Mouse (Mus musculus): ENCODE data around the gene Pds5a. TPM values are rescaled to one million over a fixed set of nuclear protein-coding genes. Genes with fewer than 3 reads are reported as not detected.
"Not testable (repeated sequence)": the region's sequence is repeated elsewhere in the genome, so short reads cannot be mapped to it uniquely, and the experiment has no call there.

Pds5a gene
- total RNA-seq (2021), result 10 to 100 TPM; 79.5 to 84.3 TPM
- long read RNA-seq, experiment 1, full-length matches to known transcripts, result 6 of 24 reads
- long read RNA-seq, experiment 1, partial matches to known transcripts, result 4 of 24 reads
- long read RNA-seq, experiment 1, other reads (novel, unspliced or antisense), result 14 of 24 reads
- long read RNA-seq, experiment 2, full-length matches to known transcripts, result 9 of 28 reads
- long read RNA-seq, experiment 2, partial matches to known transcripts, result 3 of 28 reads
- long read RNA-seq, experiment 2, other reads (novel, unspliced or antisense), result 16 of 28 reads

DNA sequence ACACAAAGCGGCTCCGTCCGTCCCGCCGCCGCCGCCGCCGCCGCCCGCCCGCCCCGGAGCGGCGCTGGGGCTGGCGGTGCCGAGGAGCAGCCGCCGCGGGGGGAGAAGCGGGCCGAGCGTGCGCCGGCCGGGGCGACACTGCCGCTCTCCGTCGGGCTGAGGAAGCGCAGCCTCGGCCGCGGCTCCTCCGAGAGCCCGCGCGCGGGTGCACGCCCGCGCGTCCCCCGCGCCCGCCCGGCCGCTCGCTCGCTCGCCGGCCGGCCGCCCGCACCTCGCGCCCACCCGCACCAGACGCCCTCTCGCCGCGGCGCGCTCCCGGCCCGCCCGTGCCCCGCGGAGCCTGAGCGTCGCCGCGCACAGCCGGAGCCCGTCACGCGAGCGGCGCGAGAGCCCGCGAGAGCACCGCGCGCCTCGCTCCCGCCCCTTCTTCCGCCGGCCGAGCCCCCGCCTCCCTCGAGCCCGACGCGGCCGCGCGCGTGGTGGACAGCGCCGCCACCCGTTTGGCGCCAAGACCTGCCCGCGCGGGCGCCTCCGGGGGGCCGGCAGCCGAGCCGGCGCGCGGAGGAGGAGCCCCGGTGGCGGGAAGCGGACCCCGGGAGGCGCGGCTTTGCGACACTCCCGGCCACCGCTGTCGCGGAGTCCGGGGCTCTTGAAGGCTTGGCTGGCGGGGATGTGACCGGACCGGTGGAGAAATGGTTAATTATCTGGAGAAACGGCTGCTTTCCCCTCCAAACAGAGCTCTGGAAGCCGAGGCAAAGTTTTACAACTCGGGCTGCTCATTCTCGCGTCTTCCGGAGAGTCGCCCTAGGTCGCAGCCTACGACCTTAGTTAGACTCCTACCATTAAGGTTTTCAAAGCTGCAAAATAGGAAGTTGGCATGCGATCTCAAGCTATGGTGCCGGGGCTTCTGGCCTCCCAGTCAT lies at the start of gene Pds5a:
Gene Pds5a, minus strand, starts transcription at position 438 of the 923 bp plus-strand sequence.
- peak; percentile 51 for TF ChIP-seq CTCF (conservative IDR thresholded peaks at IDR 0.05)
- DNase-seq (ENCODE audit: low spot score in 2 of 2), result peak; percentile 73 to 81
- Histone ChIP-seq H3K4me3 (peak within 1 kb of the TSS; percentile 61), H3K27ac (peak within 1 kb of the TSS; percentile 94)

DNA sequence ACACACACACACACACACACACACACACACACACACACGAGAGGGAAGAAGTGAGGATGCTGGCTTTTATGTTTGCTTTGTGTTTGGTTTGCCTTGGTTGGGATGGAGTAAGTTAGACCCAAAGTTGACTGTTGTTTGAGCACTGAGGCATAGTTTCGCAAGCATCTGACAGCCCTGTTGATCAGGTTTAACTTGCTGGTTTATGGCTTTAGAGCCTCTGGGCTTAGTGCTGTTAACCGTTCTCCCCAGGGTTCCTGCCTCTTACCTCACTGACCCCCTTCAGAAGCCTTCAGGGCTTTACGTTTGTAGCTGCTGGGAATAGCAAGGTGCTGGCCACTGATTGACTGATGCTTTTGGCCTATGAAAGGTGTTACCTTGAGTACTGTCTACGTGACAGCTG lies 48.8 kb upstream of the Pds5a start:
- TF ChIP-seq CTCF (conservative IDR thresholded peaks at IDR 0.05), result no peak
- H3K27ac ChIP-seq, result no peak overlapping the region
- DNase-seq (ENCODE audit: low spot score in 2 of 2), result no peak
- H3K4me3 ChIP-seq, result no peak overlapping the region

- DNase-seq (ENCODE audit: low spot score in 2 of 2), result no peak
- TF ChIP-seq CTCF (conservative IDR thresholded peaks at IDR 0.05), result no peak
- Histone ChIP-seq H3K4me3 (no peak overlapping the region), H3K27ac (no peak overlapping the region)
Measured at GRCm38 (mm10) chr5:65739366-65739765, 41.3 kb upstream of the Pds5a start.

DNA sequence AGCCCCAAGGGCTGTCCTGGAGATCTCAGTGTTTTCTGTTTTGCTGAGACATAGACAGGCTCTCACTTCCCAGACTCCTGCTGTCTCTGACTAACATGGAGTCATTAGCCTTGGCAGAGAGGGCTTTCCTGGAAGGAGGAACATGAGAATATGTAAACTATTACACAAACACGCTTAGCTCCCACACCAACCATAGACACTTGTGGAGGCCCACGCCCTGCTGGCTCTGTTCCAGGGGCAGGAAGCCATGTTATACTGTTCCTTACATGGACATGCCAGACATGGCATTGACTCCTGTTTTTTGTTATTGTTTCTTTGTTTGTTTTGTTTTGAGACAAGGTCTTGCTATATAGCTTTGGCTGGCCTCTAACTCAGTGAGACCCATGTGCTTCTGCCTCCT lies 37.5 kb upstream of the Pds5a start:
- H3K27ac ChIP-seq, result no peak overlapping the region
- H3K4me3 ChIP-seq, result no peak overlapping the region
- TF ChIP-seq CTCF (conservative IDR thresholded peaks at IDR 0.05), result no peak
- no peak for DNase-seq (ENCODE audit: low spot score in 2 of 2)

DNA sequence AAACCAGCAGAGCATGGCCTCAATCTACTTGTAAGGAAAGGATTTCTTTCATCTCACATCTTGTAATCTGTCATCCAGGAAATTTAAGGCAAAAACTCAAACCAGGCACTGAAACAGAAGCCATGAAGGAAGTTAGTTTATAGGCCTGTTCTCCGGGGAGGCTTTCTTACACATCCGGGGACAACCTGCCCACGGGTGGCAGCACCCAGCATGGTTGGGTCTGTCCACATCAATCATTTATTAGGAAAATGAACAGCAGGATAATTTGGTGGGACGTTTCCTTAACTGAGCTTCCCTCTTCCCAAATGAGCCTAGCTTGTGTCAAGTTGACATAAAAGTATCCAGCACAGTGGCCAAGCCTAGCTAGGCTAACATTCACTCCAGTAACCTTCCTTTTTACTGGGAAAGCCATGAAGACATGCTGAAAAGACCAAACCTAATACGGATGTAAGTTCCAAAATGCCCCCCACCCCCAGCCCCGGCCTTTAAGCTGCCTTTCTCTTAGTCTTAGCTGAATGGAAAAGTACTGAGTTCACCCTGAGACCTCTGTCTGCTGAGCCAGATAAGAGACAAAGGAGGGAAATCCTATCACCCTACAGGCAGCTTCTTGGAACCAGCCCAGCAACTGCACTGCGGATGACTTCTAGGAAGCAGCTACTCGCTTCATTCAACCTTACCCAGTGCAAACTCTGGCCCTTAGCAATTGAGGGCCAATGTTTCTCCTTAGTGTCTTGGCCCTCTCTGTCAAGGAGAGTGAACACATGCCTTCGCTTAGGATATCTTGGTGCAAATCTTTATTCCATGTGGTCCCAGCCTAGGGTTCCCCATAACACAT lies 33.3 kb upstream of the Pds5a start:
- H3K4me3 ChIP-seq, result no peak overlapping the region
- DNase-seq (ENCODE audit: low spot score in 2 of 2), result no peak
- no peak for TF ChIP-seq CTCF (conservative IDR thresholded peaks at IDR 0.05)
- H3K27ac ChIP-seq, result no peak overlapping the region

GRCm38 (mm10) chr5:65724311-65725054 lies 26.4 kb upstream of the Pds5a start:
- H3K4me3 ChIP-seq, result peak overlapping the region; percentile 55
- TF ChIP-seq CTCF (conservative IDR thresholded peaks at IDR 0.05), result peak; percentile 66
- H3K27ac ChIP-seq, result peak overlapping the region; percentile 72; the same call in 1 of the 2 replicates
- DNase-seq (ENCODE audit: low spot score in 2 of 2), result peak; percentile 15 to 25

- Histone ChIP-seq H3K4me3 (no peak overlapping the region), H3K27ac (no peak overlapping the region)
- DNase-seq (ENCODE audit: low spot score in 2 of 2), result no peak
- TF ChIP-seq CTCF (conservative IDR thresholded peaks at IDR 0.05), result no peak
Measured at GRCm38 (mm10) chr5:65718368-65718767, 20.3 kb upstream of the Pds5a start.

DNA sequence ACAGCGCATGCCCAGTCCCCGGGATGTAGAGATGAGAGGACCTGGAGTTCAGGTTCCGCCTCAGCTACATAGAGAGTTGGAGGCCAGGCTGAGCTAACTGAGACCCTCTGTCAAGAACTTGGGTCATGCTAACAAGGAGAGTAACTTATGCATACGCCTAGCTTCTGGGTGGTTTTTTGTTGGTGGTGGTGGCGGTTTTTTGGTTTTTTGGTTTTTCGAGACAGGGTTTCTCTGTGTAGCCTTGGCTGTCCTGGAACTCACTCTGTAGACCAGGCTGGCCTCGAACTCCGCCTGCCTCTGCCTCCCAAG lies 19.8 kb upstream of the Pds5a start:
- H3K27ac ChIP-seq, result not testable (repeated sequence)

DNA sequence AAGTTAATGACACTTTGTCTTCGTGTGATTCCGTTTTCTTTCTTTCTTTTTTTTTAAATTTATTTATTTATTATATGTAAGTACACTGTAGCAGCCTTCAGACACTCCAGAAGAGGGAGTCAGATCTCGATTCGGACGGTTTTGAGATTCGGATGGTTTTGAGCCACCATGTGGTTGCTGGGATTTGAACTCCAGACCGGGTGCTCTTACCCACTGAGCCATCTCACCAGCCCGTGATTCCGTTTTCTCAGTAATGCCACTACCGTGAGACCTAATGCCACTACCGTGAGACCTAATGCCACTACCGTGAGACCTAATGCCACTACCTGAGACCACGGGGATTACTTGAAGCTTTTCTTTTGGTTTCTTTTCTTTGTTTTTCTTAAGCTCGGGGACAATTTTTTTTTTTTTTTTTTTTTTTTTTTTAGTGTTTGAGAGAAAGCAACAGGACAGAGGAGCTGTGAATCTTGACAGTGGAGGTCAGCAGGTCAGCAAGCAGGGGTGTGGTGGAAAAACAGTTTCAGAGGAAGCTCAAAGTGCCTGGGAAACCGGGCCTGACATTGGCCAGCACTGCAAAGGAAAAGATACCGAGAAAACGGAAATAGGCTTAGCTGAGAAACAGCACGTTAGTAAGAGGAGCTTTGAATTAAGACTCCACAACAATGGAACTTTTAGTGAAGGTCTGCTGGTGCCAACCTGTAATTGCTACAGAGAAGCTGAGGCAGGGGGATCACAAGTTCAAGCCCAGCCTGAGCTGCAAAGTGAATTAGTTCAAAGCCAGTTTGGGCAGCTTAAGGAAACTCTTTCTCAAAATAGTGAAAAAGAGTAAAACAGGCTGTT lies 19.2 kb upstream of the Pds5a start:
- Histone ChIP-seq H3K27ac (no peak overlapping the region), H3K4me3 (no peak overlapping the region)
- no peak for DNase-seq (ENCODE audit: low spot score in 2 of 2)
- no peak for TF ChIP-seq CTCF (conservative IDR thresholded peaks at IDR 0.05)

More for the DNA sequence above, 19.8 kb upstream of the Pds5a start:
- H3K4me3 ChIP-seq; DNase-seq (ENCODE audit: low spot score in 2 of 2): not testable (repeated sequence)

DNA sequence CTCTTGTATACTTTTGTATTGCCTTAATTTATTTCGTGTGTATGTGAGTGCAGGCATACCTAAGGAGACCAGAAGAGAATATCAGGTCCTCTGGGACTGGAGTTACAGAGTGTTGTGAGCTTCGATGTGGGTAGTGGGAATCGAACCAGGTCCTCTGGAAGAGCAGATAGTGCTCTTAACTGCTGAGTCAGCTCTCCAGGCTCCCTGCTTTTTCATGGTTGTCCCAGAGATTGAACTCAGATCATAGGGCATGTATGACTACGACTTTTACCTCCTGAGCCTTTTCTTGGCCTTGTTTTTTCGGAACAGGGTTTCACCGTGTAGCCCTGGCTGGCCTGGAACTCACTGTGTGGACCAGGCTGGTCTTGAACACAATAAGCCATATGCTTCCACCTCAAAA lies 17.0 kb upstream of the Pds5a start:
- H3K27ac ChIP-seq, result no peak overlapping the region
- TF ChIP-seq CTCF (conservative IDR thresholded peaks at IDR 0.05), result no peak
- H3K4me3 ChIP-seq, result no peak overlapping the region
- DNase-seq (ENCODE audit: low spot score in 2 of 2), result no peak

DNA sequence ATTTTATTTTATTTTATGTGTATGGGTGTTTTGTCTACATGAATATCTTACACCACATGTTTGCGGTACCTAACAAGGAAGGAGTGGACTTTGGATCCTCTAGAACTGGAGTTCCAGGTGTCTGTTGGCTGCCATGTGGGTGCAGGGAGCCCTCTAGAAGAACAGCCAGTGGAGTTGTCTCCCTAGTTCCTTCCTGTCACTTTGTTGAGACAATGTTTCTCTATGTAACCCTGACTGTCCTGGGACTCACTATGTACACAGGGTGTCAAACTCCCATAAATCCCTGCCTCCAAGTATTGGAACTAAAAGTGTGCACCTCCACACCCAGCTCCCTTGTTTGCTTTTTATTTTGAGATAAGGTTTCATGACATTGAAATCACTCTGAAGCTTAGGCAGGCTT lies 13.4 kb upstream of the Pds5a start:
- no peak for TF ChIP-seq CTCF (conservative IDR thresholded peaks at IDR 0.05)
- no peak overlapping the region for H3K27ac ChIP-seq
- H3K4me3 ChIP-seq, result no peak overlapping the region
- no peak for DNase-seq (ENCODE audit: low spot score in 2 of 2)
